Mouse (Mus musculus) forebrain, embryonic 12.5 days (tissue): ENCODE measurements around the gene Tmem132e. TPM values are rescaled to one million over a fixed set of nuclear protein-coding genes. Genes with fewer than 3 reads are reported as not detected.

Experiments
- ATAC-seq: fragments of 200-750 bp; cut with Nextera tagmentation; 2 replicates; pipeline ENCODE4 v1.8.0; 2017; ENCODE audit warnings: moderate TSS enrichment; ENCODE audit not compliant: low FRiP score
- H3K27ac ChIP-seq: fragments of 300-500 bp; sonication (generic); 2 replicates; pipeline ENCODE4 v1.5.1; 2016; ENCODE audit warnings: mild to moderate bottlenecking
- H3K27me3 ChIP-seq: fragments of 300-500 bp; sonication (generic); 2 replicates; pipeline ENCODE4 v1.6.1; 2016; ENCODE audit warnings: mild to moderate bottlenecking
- H3K36me3 ChIP-seq: fragments of 300-500 bp; sonication (generic); replicated peaks from 2 replicates; pipeline ENCODE4 v1.6.1; 2016; ENCODE audit warnings: mild to moderate bottlenecking
- H3K4me1 ChIP-seq: fragments of 300-500 bp; sonication (generic); 2 replicates; pipeline ENCODE4 v1.6.1; 2016
- H3K4me2 ChIP-seq: fragments of 300-500 bp; sonication (generic); 2 replicates; pipeline ENCODE4 v1.6.1; 2016; ENCODE audit warnings: mild to moderate bottlenecking, moderate library complexity
- H3K4me3 ChIP-seq: fragments of 300-500 bp; sonication (generic); replicated peaks from 2 replicates; pipeline ENCODE4 v1.5.1; 2016; ENCODE audit warnings: mild to moderate bottlenecking
- H3K9ac ChIP-seq: fragments of 300-500 bp; sonication (generic); 2 replicates; pipeline ENCODE4 v1.6.1; 2016; ENCODE audit warnings: mild to moderate bottlenecking
- H3K9me3 ChIP-seq: fragments of 300-500 bp; sonication (generic); 2 replicates; pipeline ENCODE4 v1.6.1; 2016
- WGBS: fragments of 180-500 bp; shearing (Covaris S2); methylation state at CpG from one replicate; pipeline ENCODE4 v1.1.7; 2016; 5-methylcytosine and 5-hydroxymethylcytosine counted together
- polyA plus RNA-seq: library from polyadenylated mRNA; unstranded; fragments of >200 nt; fragmentation: Nextera tagmentation; extraction: Ambion mirVana; gene quantifications from 2 replicates; pipeline ENCODE4 v1.2.1, GENCODE M21; 2016

The Tmem132e gene
- polyA plus RNA-seq, 1 experiment from 2014 or later = 0.88 TPM

- peaks cover 78% of the 10 kb centered on the region for H3K27me3 ChIP-seq
- H3K36me3 ChIP-seq = no peaks in the 10 kb centered on the region
- WGBS = 66% methylated on average over 3 of the region's 3 CpGs
- no peak overlapping the region for H3K4me2 ChIP-seq
- no peak overlapping the region for H3K9ac ChIP-seq
- peaks cover 24% of the 10 kb centered on the region for H3K4me1 ChIP-seq
- H3K9me3 ChIP-seq = no peaks in the 10 kb centered on the region
- no peak for ATAC-seq
- H3K4me3 ChIP-seq = no peak overlapping the region
- no peak overlapping the region for H3K27ac ChIP-seq
These were observed 3.6 kb downstream of the Tmem132e start for GRCm38 (mm10) chr11:82392341-82392740.

- WGBS = 10% methylated on average over 3 of the region's 3 CpGs
- Histone ChIP-seq H3K9me3 (no peaks in the 10 kb centered on the region), H3K27me3 (peaks cover 24% of the 10 kb centered on the region), H3K27ac (no peak overlapping the region), H3K4me1 (peaks cover 3% of the 10 kb centered on the region; the same call in 1 of the 2 replicates), H3K36me3 (no peaks in the 10 kb centered on the region), H3K9ac (no peak overlapping the region), H3K4me3 (no peak overlapping the region), H3K4me2 (no peak overlapping the region)
- no peak for ATAC-seq
These were observed 10.9 kb downstream of the Tmem132e start for GRCm38 (mm10) chr11:82399621-82400020.

DNA sequence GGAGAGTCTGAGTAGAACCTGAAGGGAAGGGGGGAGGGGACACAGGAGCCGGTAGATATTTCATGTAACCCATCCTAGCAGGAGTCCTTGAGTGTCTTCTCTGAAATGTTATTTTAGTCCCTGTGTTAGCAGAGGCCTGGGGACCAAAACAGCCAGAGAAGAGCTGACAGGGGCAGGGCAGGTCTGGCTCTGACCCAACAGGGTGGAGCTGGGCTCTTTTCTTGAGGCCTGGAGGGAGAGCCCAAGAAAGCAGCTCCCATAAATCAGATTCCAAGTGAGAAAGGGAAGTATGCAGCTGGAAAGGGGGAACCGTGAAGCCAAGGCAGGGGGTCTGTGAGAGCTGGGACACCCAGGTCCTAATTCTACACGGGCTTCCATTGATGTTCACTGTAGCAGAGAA lies 16.9 kb downstream of the Tmem132e start:
- Histone ChIP-seq H3K4me1 (peaks cover 18% of the 10 kb centered on the region), H3K9ac (no peak overlapping the region), H3K27me3 (no peaks in the 10 kb centered on the region), H3K4me3 (no peak overlapping the region), H3K4me2 (no peak overlapping the region), H3K27ac (no peak overlapping the region), H3K36me3 (no peaks in the 10 kb centered on the region), H3K9me3 (no peaks in the 10 kb centered on the region)
- WGBS = 57% methylated on average over 3 of the region's 3 CpGs
- no peak for ATAC-seq

GRCm38 (mm10) chr11:82406358-82407221 lies 17.9 kb downstream of the Tmem132e start:
- H3K9me3 ChIP-seq = no peaks in the 10 kb centered on the region
- H3K27me3 ChIP-seq = no peaks in the 10 kb centered on the region
- WGBS = 30% methylated on average over 11 of the region's 11 CpGs
- H3K4me3 ChIP-seq = no peak overlapping the region
- H3K36me3 ChIP-seq = no peaks in the 10 kb centered on the region
- H3K9ac ChIP-seq = no peak overlapping the region
- H3K27ac ChIP-seq = no peak overlapping the region
- no peak for ATAC-seq
- H3K4me1 ChIP-seq = peaks cover 18% of the 10 kb centered on the region
- no peak overlapping the region for H3K4me2 ChIP-seq

GRCm38 (mm10) chr11:82412496-82412895 lies 23.8 kb downstream of the Tmem132e start:
- ATAC-seq = no peak
- Histone ChIP-seq H3K9me3 (no peaks in the 10 kb centered on the region), H3K36me3 (no peaks in the 10 kb centered on the region), H3K4me3 (no peak overlapping the region), H3K9ac (no peak overlapping the region), H3K27me3 (no peaks in the 10 kb centered on the region), H3K4me1 (no peaks in the 10 kb centered on the region), H3K27ac (no peak overlapping the region), H3K4me2 (no peak overlapping the region)
- 85% methylated on average over 1 of the region's 1 CpGs for WGBS

GRCm38 (mm10) chr11:82418337-82419041 lies 29.8 kb downstream of the Tmem132e start:
- peak; percentile 58 for ATAC-seq
- no peak overlapping the region for H3K27ac ChIP-seq
- H3K36me3 ChIP-seq = no peaks in the 10 kb centered on the region
- peaks cover 14% of the 10 kb centered on the region for H3K4me1 ChIP-seq
- no peaks in the 10 kb centered on the region for H3K9me3 ChIP-seq
- no peak overlapping the region for H3K9ac ChIP-seq
- H3K4me3 ChIP-seq = no peak overlapping the region
- 0 out of 2 replicates have a peak, but pooled peaks cover 3% of the 10 kb centered on the region for H3K27me3 ChIP-seq
- WGBS = 28% methylated on average over 8 of the region's 9 CpGs
- peak overlapping the region; percentile 21; the same call in 1 of the 2 replicates for H3K4me2 ChIP-seq

DNA sequence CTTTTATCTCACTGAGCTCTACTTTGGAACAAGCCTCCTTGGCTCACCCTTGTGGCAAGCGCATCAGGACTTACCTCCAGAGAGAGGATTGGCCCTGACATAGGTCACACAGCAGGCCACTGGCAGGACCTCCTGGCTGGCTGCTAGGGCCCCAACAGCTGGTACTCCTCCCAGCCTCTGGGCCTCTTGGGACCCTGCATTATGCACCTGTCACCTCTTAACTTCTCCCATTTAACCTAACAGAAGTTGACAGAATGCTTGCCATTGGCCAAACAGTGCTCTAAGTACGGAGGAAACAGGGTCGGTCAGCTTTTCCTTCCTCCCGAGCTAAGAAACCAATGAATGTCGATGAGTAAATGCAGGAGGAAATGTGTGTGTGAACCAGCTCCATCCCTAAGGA lies 33.2 kb downstream of the Tmem132e start:
- H3K4me1 ChIP-seq = peaks cover 17% of the 10 kb centered on the region

DNA sequence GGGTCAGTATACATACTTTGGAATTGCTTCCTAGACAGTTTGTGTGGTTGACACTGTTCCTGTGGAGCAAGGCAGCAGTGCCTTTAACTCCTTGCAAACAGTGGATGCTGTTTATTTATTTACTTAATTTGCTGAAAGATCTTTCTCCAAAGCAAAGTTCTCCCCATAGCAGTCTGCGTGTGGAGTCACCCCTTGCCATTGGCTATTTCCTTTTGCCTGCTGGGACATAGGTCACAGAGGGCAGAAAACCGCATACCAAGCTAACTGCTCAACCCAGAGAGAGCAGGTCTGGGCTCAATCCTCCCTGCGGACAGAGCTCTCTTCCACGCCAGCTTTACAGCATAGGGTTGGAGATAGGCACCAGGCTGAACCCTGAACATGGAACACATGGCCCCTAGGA lies 34.8 kb downstream of the Tmem132e start:
- Histone ChIP-seq H3K4me2 (no peak overlapping the region), H3K4me1 (peaks cover 10% of the 10 kb centered on the region), H3K9me3 (no peaks in the 10 kb centered on the region), H3K4me3 (no peak overlapping the region), H3K9ac (no peak overlapping the region), H3K36me3 (no peaks in the 10 kb centered on the region), H3K27ac (no peak overlapping the region), H3K27me3 (0 out of 2 replicates have a peak, but pooled peaks cover 3% of the 10 kb centered on the region)
- WGBS = 39% methylated on average over 4 of the region's 4 CpGs
- no peak for ATAC-seq

More for the DNA sequence above, 33.2 kb downstream of the Tmem132e start:
- H3K4me2 ChIP-seq = no peak overlapping the region
- H3K36me3 ChIP-seq = no peaks in the 10 kb centered on the region
- no peaks in the 10 kb centered on the region for H3K9me3 ChIP-seq
- no peak overlapping the region for H3K9ac ChIP-seq
- 0 out of 2 replicates have a peak, but pooled peaks cover 3% of the 10 kb centered on the region for H3K27me3 ChIP-seq
- 71% methylated on average over 5 of the region's 5 CpGs for WGBS
- no peak for ATAC-seq
- H3K27ac ChIP-seq = no peak overlapping the region
- no peak overlapping the region for H3K4me3 ChIP-seq

DNA sequence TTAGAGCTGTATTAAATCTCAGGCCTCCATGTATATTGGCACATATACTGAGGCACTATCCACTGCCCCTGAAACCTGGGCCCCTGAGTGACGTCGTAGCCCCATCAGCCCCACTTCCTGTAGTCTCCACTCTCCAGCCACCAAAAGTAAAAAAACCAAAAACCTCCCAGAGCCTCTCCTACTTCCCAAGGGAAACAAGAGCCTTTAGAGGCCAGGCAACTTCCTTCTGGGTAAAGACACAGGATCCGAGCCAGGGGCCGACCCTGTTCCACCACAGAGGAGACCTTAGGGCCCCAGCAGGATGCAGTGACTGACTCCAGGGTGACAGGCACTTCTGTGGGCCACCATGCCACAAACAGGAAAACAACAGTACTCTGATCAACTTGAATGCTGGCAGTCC lies 40.1 kb downstream of the Tmem132e start:
- no peak overlapping the region for H3K4me2 ChIP-seq
- H3K4me3 ChIP-seq = no peak overlapping the region
- peaks cover 3% of the 10 kb centered on the region; the same call in 1 of the 2 replicates for H3K4me1 ChIP-seq
- no peaks in the 10 kb centered on the region for H3K36me3 ChIP-seq
- 79% methylated on average over 4 of the region's 4 CpGs for WGBS
- no peak for ATAC-seq
- peaks cover 26% of the 10 kb centered on the region for H3K27me3 ChIP-seq
- no peak overlapping the region for H3K9ac ChIP-seq
- H3K27ac ChIP-seq = no peak overlapping the region
- no peaks in the 10 kb centered on the region for H3K9me3 ChIP-seq

- Histone ChIP-seq H3K4me1 (peaks cover 13% of the 10 kb centered on the region), H3K36me3 (no peaks in the 10 kb centered on the region), H3K9me3 (no peaks in the 10 kb centered on the region), H3K9ac (0 out of 2 replicates have a peak overlapping the region, but pooled peaks have one; percentile 9), H3K4me2 (peak overlapping the region; percentile 75), H3K27ac (no peak overlapping the region), H3K27me3 (peaks cover 68% of the 10 kb centered on the region), H3K4me3 (peak overlapping the region; percentile 48)
- ATAC-seq = no peak
- WGBS = 2% methylated on average over 60 of the region's 62 CpGs
These were observed 45.6 kb downstream of the Tmem132e start for GRCm38 (mm10) chr11:82434091-82434831.

DNA sequence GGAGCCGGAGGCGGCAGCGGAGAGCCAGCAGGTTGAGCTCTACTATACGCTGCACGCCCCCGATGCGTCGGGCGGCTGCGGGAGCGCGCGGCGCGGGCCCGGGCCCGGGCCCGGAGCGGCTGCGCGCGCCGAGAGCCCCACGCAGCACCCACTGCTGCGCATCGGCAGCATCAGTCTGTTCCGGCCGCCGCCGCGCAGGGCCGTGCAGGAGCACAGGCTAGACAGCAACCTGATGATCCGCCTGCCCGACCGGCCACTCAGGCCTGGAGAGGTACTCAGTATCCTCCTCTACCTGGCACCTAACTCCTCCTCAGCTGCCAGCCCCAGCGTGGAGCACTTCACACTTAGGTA lies 46.1 kb downstream of the Tmem132e start:
- H3K9ac ChIP-seq = 0 out of 2 replicates have a peak overlapping the region, but pooled peaks have one; percentile 9
- peaks cover 68% of the 10 kb centered on the region for H3K27me3 ChIP-seq
- peak overlapping the region; percentile 75 for H3K4me2 ChIP-seq
- no peaks in the 10 kb centered on the region for H3K9me3 ChIP-seq
- H3K27ac ChIP-seq = no peak overlapping the region
- no peaks in the 10 kb centered on the region for H3K36me3 ChIP-seq
- WGBS = 3% methylated on average over 31 of the region's 36 CpGs
- H3K4me1 ChIP-seq = peaks cover 13% of the 10 kb centered on the region
- H3K4me3 ChIP-seq = peak overlapping the region; percentile 48
- 0 out of 2 replicates have a peak, but pooled peaks have one; percentile 46 for ATAC-seq

DNA sequence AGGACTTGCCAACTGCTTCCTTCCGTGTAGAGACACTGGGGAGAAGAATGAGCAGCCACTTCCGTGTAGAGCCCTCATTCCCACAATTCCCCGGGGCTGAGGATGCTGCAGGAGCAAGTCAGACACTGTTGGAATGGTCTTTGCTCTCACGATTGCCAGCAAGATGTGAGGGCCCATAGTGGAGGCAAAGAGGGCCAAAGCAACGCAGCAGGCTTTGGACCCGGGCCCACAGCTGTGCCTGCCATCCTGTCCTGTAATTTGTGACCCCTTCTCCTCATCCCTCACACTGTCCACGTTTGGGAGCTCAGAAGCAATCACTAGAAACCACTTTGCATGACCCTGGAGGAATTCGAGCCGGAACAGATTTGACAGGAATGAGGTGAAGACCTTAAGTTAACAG lies 59.8 kb downstream of the Tmem132e start:
- Histone ChIP-seq H3K9me3 (no peaks in the 10 kb centered on the region), H3K4me3 (no peak overlapping the region), H3K4me2 (no peak overlapping the region), H3K27me3 (0 out of 2 replicates have a peak, but pooled peaks cover 4% of the 10 kb centered on the region), H3K27ac (no peak overlapping the region), H3K36me3 (no peaks in the 10 kb centered on the region), H3K4me1 (0 out of 2 replicates have a peak, but pooled peaks cover 11% of the 10 kb centered on the region), H3K9ac (no peak overlapping the region)
- WGBS = 80% methylated on average over 9 of the region's 9 CpGs
- no peak for ATAC-seq
